Mouse (Mus musculus) MEL (cell line): Measurements from ENCODE around the gene Srsf6. TPM values are rescaled to one million over a fixed set of nuclear protein-coding genes. Genes with fewer than 3 reads are reported as not detected.

Experiments used
- DNase-seq: peaks from one replicate; pipeline ENCODE4 v3.0.0; 2011; ENCODE audit warnings: low read depth, low spot score
- H3K27ac ChIP-seq: 2 replicates; pipeline ENCODE4 v1.5.1; 2012; ENCODE audit warnings: low read depth, mild to moderate bottlenecking, control low read depth, low read length, moderate library complexity; ENCODE audit not compliant: control insufficient read depth
- H3K27me3 ChIP-seq, 2 experiments: fragments of 150-350 bp in 1 of 2; sonication (generic) in 1 of 2; 2 replicates each; pipeline ENCODE4 v1.6.1; 2012; ENCODE audit warnings: low read length in 2 of 2, mild to moderate bottlenecking in 2 of 2, improper control_type of control experiment in 1 of 2, moderate library complexity in 1 of 2; ENCODE audit not compliant: insufficient read depth in 2 of 2, control insufficient read depth in 1 of 2
- H3K36me3 ChIP-seq, 2 experiments: 2 replicates each; pipeline ENCODE4 v1.6.1; 2012 to 2014; ENCODE audit warnings: low read length in 2 of 2, improper control_type of control experiment in 1 of 2, inconsistent platforms in 1 of 2, mild to moderate bottlenecking in 1 of 2; ENCODE audit not compliant: insufficient read depth in 2 of 2, control insufficient read depth in 1 of 2
- H3K4me1 ChIP-seq, 2 experiments: fragments of 150-350 bp in 1 of 2; sonication (generic) in 1 of 2; 2 replicates each; pipeline ENCODE4 v1.6.1; 2012; ENCODE audit warnings: low read length in 2 of 2, improper control_type of control experiment in 1 of 2, mild to moderate bottlenecking in 1 of 2; ENCODE audit not compliant: insufficient read depth in 2 of 2, control insufficient read depth in 1 of 2
- H3K4me3 ChIP-seq, 2 experiments: fragments of 150-350 bp in 1 of 2; sonication (generic) in 1 of 2; 2 replicates each; pipeline ENCODE4 v1.5.1; 2012; ENCODE audit warnings: low read depth in 2 of 2, low read length in 2 of 2, mild to moderate bottlenecking in 2 of 2, moderate library complexity in 2 of 2, control low read depth in 1 of 2, improper control_type of control experiment in 1 of 2; ENCODE audit not compliant: control insufficient read depth in 1 of 2, insufficient read depth in 1 of 2
- H3K79me2 ChIP-seq: 2 replicates; pipeline ENCODE4 v1.6.1; 2012; ENCODE audit warnings: mild to moderate bottlenecking, low read length, moderate library complexity; ENCODE audit not compliant: control insufficient read depth, poor library complexity, insufficient read depth
- H3K9ac ChIP-seq: 2 replicates; pipeline ENCODE4 v1.6.1; 2012; ENCODE audit warnings: low read depth, mild to moderate bottlenecking, control low read depth, low read length, moderate library complexity; ENCODE audit not compliant: control insufficient read depth, poor library complexity, severe bottlenecking
- H3K9me3 ChIP-seq: fragments of 150-350 bp; sonication (generic); replicated peaks from 2 replicates; pipeline ENCODE4 v1.6.1; 2012; ENCODE audit warnings: mild to moderate bottlenecking, low read length, improper control_type of control experiment, moderate library complexity; ENCODE audit not compliant: insufficient read depth
- BHLHE40 ChIP-seq: IDR thresholded peaks from 2 replicates; pipeline ENCODE4 v1.6.1; 2012; ENCODE audit warnings: low read depth, mild to moderate bottlenecking, inconsistent platforms, low read length, improper control_type of control experiment, borderline replicate concordance
- CHD2 ChIP-seq: IDR thresholded peaks from 2 replicates; pipeline ENCODE4 v1.6.1; 2011; ENCODE audit warnings: low read length, improper control_type of control experiment
- CTCF ChIP-seq, 3 experiments: IDR thresholded peaks in 2 of 3; conservative IDR thresholded peaks in 1 of 3; 2 replicates each; pipeline ENCODE4 v1.5.1; 2011 to 2012; ENCODE audit warnings: low read length in 3 of 3, low read depth in 2 of 3, mild to moderate bottlenecking in 2 of 3, improper control_type of control experiment in 1 of 3, inconsistent platforms in 1 of 3, mixed read lengths in 1 of 3, moderate library complexity in 1 of 3; ENCODE audit not compliant: control insufficient read depth in 1 of 3, insufficient read depth in 1 of 3, poor library complexity in 1 of 3, severe bottlenecking in 1 of 3
- E2F4 ChIP-seq: IDR thresholded peaks from 2 replicates; pipeline ENCODE4 v1.6.1; 2011; ENCODE audit warnings: low read depth, low read length, improper control_type of control experiment, borderline replicate concordance
- ELF1 ChIP-seq: IDR thresholded peaks from 2 replicates; pipeline ENCODE4 v1.6.1; 2014; ENCODE audit warnings: low read depth, mild to moderate bottlenecking, inconsistent platforms, low read length, improper control_type of control experiment, moderate library complexity
- EP300 ChIP-seq, 2 experiments: IDR thresholded peaks; 2 replicates each; pipeline ENCODE4 v1.6.1; 2011; ENCODE audit warnings: improper control_type of control experiment in 2 of 2, low read length in 2 of 2, low read depth in 1 of 2, mild to moderate bottlenecking in 1 of 2
- GABPA ChIP-seq: IDR thresholded peaks from 2 replicates; pipeline ENCODE4 v1.6.1; 2012; ENCODE audit warnings: low read depth, mild to moderate bottlenecking, inconsistent platforms, low read length, improper control_type of control experiment, moderate library complexity
- GATA1 ChIP-seq: IDR thresholded peaks from 2 replicates; pipeline ENCODE4 v1.6.1; 2011; ENCODE audit warnings: low read depth, low read length, improper control_type of control experiment
- HCFC1 ChIP-seq: IDR thresholded peaks from 2 replicates; pipeline ENCODE4 v1.6.1; 2012; ENCODE audit warnings: low read depth, mild to moderate bottlenecking, inconsistent platforms, low read length, improper control_type of control experiment, moderate library complexity
- JUND ChIP-seq: IDR thresholded peaks from 2 replicates; pipeline ENCODE4 v1.6.1; 2011; ENCODE audit warnings: low read depth, mild to moderate bottlenecking, improper control_type of control experiment, low read length
- MAFK ChIP-seq: IDR thresholded peaks from 2 replicates; pipeline ENCODE4 v1.6.1; 2011; ENCODE audit warnings: low read depth, mild to moderate bottlenecking, low read length, improper control_type of control experiment, borderline replicate concordance
- MAZ ChIP-seq: IDR thresholded peaks from 2 replicates; pipeline ENCODE4 v1.6.1; 2012; ENCODE audit warnings: low read depth, mild to moderate bottlenecking, inconsistent platforms, low read length, improper control_type of control experiment
- MXI1 ChIP-seq: IDR thresholded peaks from 2 replicates; pipeline ENCODE4 v1.6.1; 2011; ENCODE audit warnings: mild to moderate bottlenecking, low read depth, low read length, improper control_type of control experiment
- NELFE ChIP-seq: IDR thresholded peaks from 2 replicates; pipeline ENCODE4 v1.6.1; 2011; ENCODE audit warnings: low read depth, low read length, improper control_type of control experiment
- POLR2A ChIP-seq, 2 experiments: IDR thresholded peaks; 2 replicates each; pipeline ENCODE4 v1.6.1; 2011 to 2012; ENCODE audit warnings: low read length in 2 of 2, mild to moderate bottlenecking in 2 of 2, control low read depth in 1 of 2, improper control_type of control experiment in 1 of 2, low read depth in 1 of 2, moderate library complexity in 1 of 2; ENCODE audit not compliant: control insufficient read depth in 1 of 2, insufficient read depth in 1 of 2, poor library complexity in 1 of 2
- POLR2AphosphoS2 ChIP-seq: IDR thresholded peaks from 2 replicates; pipeline ENCODE4 v1.6.1; 2011; ENCODE audit warnings: low read length, improper control_type of control experiment
- POLR2AphosphoS5 ChIP-seq: IDR thresholded peaks from 2 replicates; pipeline ENCODE4 v1.6.1; 2012; ENCODE audit warnings: low read depth, borderline replicate concordance, mild to moderate bottlenecking, inconsistent platforms, low read length, moderate library complexity, mixed read lengths
- SIN3A ChIP-seq: IDR thresholded peaks from 2 replicates; pipeline ENCODE4 v1.6.1; 2012; ENCODE audit warnings: low read length, improper control_type of control experiment, inconsistent platforms
- SMC3 ChIP-seq: IDR thresholded peaks from 2 replicates; pipeline ENCODE4 v1.6.1; 2011; ENCODE audit warnings: low read depth, low read length, improper control_type of control experiment
- TCF12 ChIP-seq: IDR thresholded peaks from 2 replicates; pipeline ENCODE4 v1.6.1; 2014; ENCODE audit warnings: low read depth, mild to moderate bottlenecking, inconsistent platforms, low read length, improper control_type of control experiment, moderate library complexity
- USF2 ChIP-seq, 2 experiments: IDR thresholded peaks; 2 replicates each; pipeline ENCODE4 v1.6.1; 2011 to 2012; ENCODE audit warnings: improper control_type of control experiment in 2 of 2, low read length in 2 of 2, borderline replicate concordance in 1 of 2, inconsistent platforms in 1 of 2, low read depth in 1 of 2, mild to moderate bottlenecking in 1 of 2; ENCODE audit not compliant: insufficient read depth in 1 of 2
- ZC3H11A ChIP-seq: IDR thresholded peaks from 2 replicates; pipeline ENCODE4 v1.6.1; 2012; ENCODE audit warnings: low read depth, mild to moderate bottlenecking, inconsistent platforms, low read length, improper control_type of control experiment
- ZKSCAN1 ChIP-seq: IDR thresholded peaks from 2 replicates; pipeline ENCODE4 v1.6.1; 2012; ENCODE audit warnings: low read depth, mild to moderate bottlenecking, inconsistent platforms, low read length, improper control_type of control experiment, moderate library complexity
- polyA plus RNA-seq, 2 experiments: library from polyadenylated mRNA; stranded (reverse) in 1 of 2; unstranded in 1 of 2; fragments of >175 nt in 1 of 2; fragments of >200 nt in 1 of 2; gene quantifications; 2 replicates each; pipeline versions ENCODE4 v1.2.1 to v1.2.4; 2012; ENCODE audit warnings: low replicate concordance in 2 of 2, low read depth in 1 of 2; ENCODE audit not compliant: insufficient read length in 2 of 2, insufficient read depth in 1 of 2, missing spikeins in 1 of 2
- total RNA-seq: library from RNA; depleted of rRNA; stranded (reverse); fragments of 300-350 nt; gene quantifications from 2 replicates; pipeline ENCODE4 v1.2.3, GENCODE M21; 2012

Srsf6 gene
- total and polyA plus RNA-seq, 3 experiments = 69.2 to 284 (median 173) TPM

DNA sequence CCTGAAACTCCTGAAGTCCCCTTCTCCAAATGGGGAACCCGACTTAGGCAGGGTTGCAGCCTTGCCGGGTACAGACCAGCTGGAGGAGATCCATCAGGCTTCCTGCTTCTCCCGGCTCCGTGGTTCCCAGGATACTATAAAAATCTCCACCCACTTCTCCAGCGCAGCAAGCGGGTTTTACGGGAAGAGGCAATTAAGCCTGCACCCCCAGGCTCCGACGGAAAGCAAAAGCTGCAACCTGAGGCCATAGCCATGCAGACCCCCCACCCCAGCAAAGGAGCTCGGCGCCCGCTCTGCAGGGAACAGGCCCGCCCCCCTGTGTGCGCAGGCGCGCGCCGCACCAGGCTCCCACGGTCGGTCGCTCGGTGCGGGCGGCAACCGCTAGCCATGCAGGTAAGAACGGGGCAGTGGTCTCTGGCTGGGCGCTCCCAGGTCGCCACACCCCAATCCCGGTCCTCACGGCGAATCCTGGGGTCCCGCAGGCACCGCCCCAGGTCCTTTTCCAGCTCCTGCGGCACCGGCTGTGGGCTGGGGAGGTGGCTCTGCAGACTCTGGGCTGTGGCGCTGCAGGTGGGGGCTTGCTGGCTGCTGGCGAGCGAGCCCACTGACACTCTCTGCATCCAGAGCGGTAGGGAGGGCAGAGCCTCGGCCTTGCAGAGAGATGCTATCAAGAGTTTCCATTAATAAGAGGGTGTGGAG is 12.0 kb downstream of the Srsf6 start, which contains the start of gene L3mbtl1:
Gene L3mbtl1, plus strand, starts transcription at position 325 of the 699 bp plus-strand sequence.
- Histone ChIP-seq H3K4me1 (no peaks in the 10 kb centered on the region), H3K9ac (no peak within 1 kb of the TSS), H3K27ac (no peak within 1 kb of the TSS), H3K9me3 (no peaks in the 10 kb centered on the region), H3K27me3 (no peaks in the 10 kb centered on the region), H3K79me2 (no peaks in the 10 kb centered on the region), H3K36me3 (peaks cover 0 to 4% of the 10 kb centered on the region in 2 experiments; a peak in 1 of 4 replicates), H3K4me3 (no peak within 1 kb of the TSS)
- DNase-seq = no peak
- TF ChIP-seq HCFC1 (no peak), ZKSCAN1 (no peak), GABPA (no peak), NELFE (no peak), E2F4 (no peak), CTCF (IDR thresholded peaks at IDR 0.05 in 2 of 3, conservative IDR thresholded peaks at IDR 0.05 in 1 of 3; ENCODE audit: control insufficient read depth in 1 of 3, insufficient read depth in 1 of 3, low read depth in 2 of 3, low read length in 3 of 3, poor library complexity in 1 of 3, severe bottlenecking in 1 of 3) (no peak), MAZ (no peak), JUND (no peak), TCF12 (no peak), ZC3H11A (no peak), MAFK (no peak), MXI1 (no peak), POLR2A (IDR thresholded peaks at IDR 0.05; ENCODE audit: control insufficient read depth in 1 of 2, insufficient read depth in 1 of 2, low read depth in 1 of 2, low read length in 2 of 2, poor library complexity in 1 of 2) (no peak), USF2 (IDR thresholded peaks at IDR 0.05; ENCODE audit: borderline replicate concordance in 1 of 2, insufficient read depth in 1 of 2, low read depth in 1 of 2, low read length in 2 of 2) (no peak), SMC3 (no peak), EP300 (IDR thresholded peaks at IDR 0.05; ENCODE audit: low read depth in 1 of 2, low read length in 2 of 2) (no peak), POLR2AphosphoS2 (no peak), ELF1 (no peak), BHLHE40 (no peak), POLR2AphosphoS5 (no peak)

DNA sequence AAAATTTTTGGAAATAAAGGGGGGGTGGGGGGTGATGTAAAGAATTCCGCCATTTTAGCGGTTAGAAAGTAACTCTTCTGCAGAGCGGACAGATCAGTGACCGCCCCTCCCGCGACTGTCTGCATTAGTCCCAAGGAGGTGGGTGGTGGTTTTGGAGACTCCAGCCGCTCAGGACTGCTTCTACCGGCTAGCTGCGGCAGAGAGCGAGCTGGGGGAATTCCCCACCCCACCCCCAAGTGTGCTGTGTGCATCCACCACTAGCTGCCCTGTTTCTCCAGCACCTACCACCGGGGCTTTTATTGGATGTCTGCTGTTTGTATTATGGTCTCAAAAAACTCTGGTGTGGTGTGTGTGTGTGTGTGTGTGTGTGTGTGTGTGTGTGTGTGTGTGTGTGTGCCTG is 12.6 kb downstream of the Srsf6 start:
- TF ChIP-seq GATA1 (no peak), SIN3A (no peak), CHD2 (no peak), GABPA (no peak), TCF12 (no peak)
- TF ChIP-seq, all 39 proteins: peak for 0
- H3K9ac ChIP-seq = no peak overlapping the region

More for the DNA sequence above, 12.6 kb downstream of the Srsf6 start:
- no peak for DNase-seq
- Histone ChIP-seq H3K36me3 (peaks cover 0 to 1% of the 10 kb centered on the region in 2 experiments; a peak in 1 of 4 replicates), H3K27me3 (no peaks in the 10 kb centered on the region), H3K27ac (no peak overlapping the region), H3K9me3 (no peaks in the 10 kb centered on the region), H3K79me2 (no peaks in the 10 kb centered on the region), H3K4me3 (no peak overlapping the region), H3K4me1 (no peaks in the 10 kb centered on the region)
